Mouse (Mus musculus): ENCODE data around the gene Plppr2. TPM values are rescaled to one million over a fixed set of nuclear protein-coding genes. Genes with fewer than 3 reads are reported as not detected.

Gene Plppr2
- polyA plus RNA-seq, 1 experiment from 2014 or later: 8.5 TPM

GRCm38 (mm10) chr9:21950322-21950721 lies 13.5 kb downstream of the Plppr2 start:
- no peak for ATAC-seq (ENCODE audit: insufficient number of reproducible peaks, insufficient read depth, low FRiP score, low read depth)
- Histone ChIP-seq H3K9me3 (ENCODE audit: control insufficient read depth, low read depth, low read length) (no peaks in the 10 kb centered on the region), H3K9ac (replicated peaks; ENCODE audit: low read depth, low read length) (no peak overlapping the region), H3K27ac (ENCODE audit: low read length) (no peak overlapping the region), H3K36me3 (ENCODE audit: control insufficient read depth, insufficient read depth, low read length) (no peaks in the 10 kb centered on the region), H3K4me1 (ENCODE audit: control insufficient read depth, insufficient read depth, low read length) (no peaks in the 10 kb centered on the region; the same call in 1 of the 2 replicates), H3K4me2 (replicated peaks; ENCODE audit: low read depth, low read length) (no peak overlapping the region), H3K27me3 (ENCODE audit: control insufficient read depth, insufficient read depth, low read length) (no peaks in the 10 kb centered on the region), H3K4me3 (ENCODE audit: low read depth, low read length) (no peak overlapping the region)
- 11% methylated on average over 11 of the region's 11 CpGs for WGBS

GRCm38 (mm10) chr9:21951977-21952376 lies 15.1 kb downstream of the Plppr2 start:
- Histone ChIP-seq H3K27me3 (ENCODE audit: control insufficient read depth, insufficient read depth, low read length) (no peaks in the 10 kb centered on the region), H3K9ac (replicated peaks; ENCODE audit: low read depth, low read length) (no peak overlapping the region), H3K4me3 (ENCODE audit: low read depth, low read length) (no peak overlapping the region), H3K4me1 (ENCODE audit: control insufficient read depth, insufficient read depth, low read length) (no peaks in the 10 kb centered on the region; the same call in 1 of the 2 replicates), H3K36me3 (ENCODE audit: control insufficient read depth, insufficient read depth, low read length) (no peaks in the 10 kb centered on the region), H3K27ac (ENCODE audit: low read length) (no peak overlapping the region), H3K9me3 (ENCODE audit: control insufficient read depth, low read depth, low read length) (no peaks in the 10 kb centered on the region), H3K4me2 (replicated peaks; ENCODE audit: low read depth, low read length) (no peak overlapping the region)
- ATAC-seq (ENCODE audit: insufficient number of reproducible peaks, insufficient read depth, low FRiP score, low read depth): no peak
- 72% methylated on average over 3 of the region's 3 CpGs for WGBS

DNA sequence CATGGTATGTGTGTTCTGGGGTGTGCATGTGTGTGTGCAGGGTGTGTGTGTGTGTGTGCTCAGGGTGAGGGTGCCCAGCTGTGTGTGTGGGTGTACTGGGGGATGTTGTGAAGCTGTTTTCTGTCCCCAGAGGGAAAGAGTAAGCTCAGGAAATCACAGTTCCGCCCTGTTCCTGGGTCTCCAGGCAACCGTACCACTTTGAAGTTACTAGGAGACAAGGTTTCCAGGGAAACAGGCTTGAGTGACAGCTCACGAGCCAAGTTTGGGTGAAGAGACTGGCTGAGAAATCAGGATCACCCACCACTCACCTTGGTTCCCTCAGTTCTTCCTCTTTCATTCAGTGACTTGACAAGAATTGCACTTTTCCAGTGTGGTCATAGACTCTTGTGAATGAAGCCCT lies 16.8 kb downstream of the Plppr2 start:
- Histone ChIP-seq H3K4me3 (ENCODE audit: low read depth, low read length) (no peak overlapping the region), H3K4me2 (replicated peaks; ENCODE audit: low read depth, low read length) (no peak overlapping the region), H3K4me1 (ENCODE audit: control insufficient read depth, insufficient read depth, low read length) (no peaks in the 10 kb centered on the region), H3K9ac (replicated peaks; ENCODE audit: low read depth, low read length) (no peak overlapping the region), H3K27ac (ENCODE audit: low read length) (no peak overlapping the region), H3K9me3 (ENCODE audit: control insufficient read depth, low read depth, low read length) (no peaks in the 10 kb centered on the region), H3K27me3 (ENCODE audit: control insufficient read depth, insufficient read depth, low read length) (no peaks in the 10 kb centered on the region), H3K36me3 (ENCODE audit: control insufficient read depth, insufficient read depth, low read length) (no peaks in the 10 kb centered on the region)
- no peak for ATAC-seq (ENCODE audit: insufficient number of reproducible peaks, insufficient read depth, low FRiP score, low read depth)
- WGBS: 14% methylated on average over 3 of the region's 3 CpGs

DNA sequence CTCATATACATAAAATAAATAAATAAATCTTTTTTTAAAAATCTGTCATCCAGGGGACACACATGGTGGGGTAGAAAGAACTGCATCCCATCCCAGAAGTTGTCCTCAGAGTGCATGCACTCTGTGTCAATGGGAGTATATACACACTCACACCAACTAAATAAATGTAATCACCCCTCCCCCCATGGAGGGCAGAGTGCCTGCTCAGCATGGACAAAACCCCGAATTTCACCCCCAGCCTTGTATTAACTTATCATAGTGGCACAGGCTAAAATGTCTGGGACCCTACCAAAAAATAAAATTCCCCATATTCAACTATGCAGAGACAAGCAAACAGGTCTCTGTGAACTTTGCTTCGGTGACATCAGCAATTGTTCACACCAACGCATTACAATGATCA lies 17.8 kb downstream of the Plppr2 start:
- WGBS: 73% methylated on average over 3 of the region's 3 CpGs
- no peak for ATAC-seq (ENCODE audit: insufficient number of reproducible peaks, insufficient read depth, low FRiP score, low read depth)
- Histone ChIP-seq H3K27me3 (ENCODE audit: control insufficient read depth, insufficient read depth, low read length) (no peaks in the 10 kb centered on the region), H3K4me2 (replicated peaks; ENCODE audit: low read depth, low read length) (0 out of 2 replicates have a peak overlapping the region, but pooled peaks have one; percentile 59), H3K27ac (ENCODE audit: low read length) (no peak overlapping the region), H3K36me3 (ENCODE audit: control insufficient read depth, insufficient read depth, low read length) (no peaks in the 10 kb centered on the region), H3K4me1 (ENCODE audit: control insufficient read depth, insufficient read depth, low read length) (no peaks in the 10 kb centered on the region), H3K4me3 (ENCODE audit: low read depth, low read length) (no peak overlapping the region), H3K9ac (replicated peaks; ENCODE audit: low read depth, low read length) (no peak overlapping the region), H3K9me3 (ENCODE audit: control insufficient read depth, low read depth, low read length) (no peaks in the 10 kb centered on the region)

DNA sequence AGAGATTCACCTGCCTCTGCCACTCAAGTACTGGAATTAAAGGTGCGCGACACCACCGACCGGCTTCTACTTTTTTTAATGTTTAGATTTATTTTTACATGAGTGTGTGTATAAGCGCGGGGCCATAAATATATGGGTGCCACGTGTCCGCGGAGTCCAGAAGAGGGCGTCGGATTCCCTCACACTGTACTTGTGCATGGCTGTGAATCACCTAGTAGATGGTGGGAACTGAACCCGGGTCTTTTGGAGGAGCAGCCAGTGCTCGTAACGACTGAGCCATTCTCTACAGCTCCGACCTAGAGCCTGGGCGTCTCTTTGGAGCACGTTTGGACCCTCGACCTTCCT lies 18.4 kb downstream of the Plppr2 start:
- Histone ChIP-seq H3K4me2 (replicated peaks; ENCODE audit: low read depth, low read length) (peak overlapping the region; percentile 59), H3K27me3 (ENCODE audit: control insufficient read depth, insufficient read depth, low read length) (peaks cover under 1% of the 10 kb centered on the region; the same call in 1 of the 2 replicates), H3K36me3 (ENCODE audit: control insufficient read depth, insufficient read depth, low read length) (no peaks in the 10 kb centered on the region), H3K4me3 (ENCODE audit: low read depth, low read length) (peak overlapping the region; percentile 66), H3K4me1 (ENCODE audit: control insufficient read depth, insufficient read depth, low read length) (no peaks in the 10 kb centered on the region), H3K9me3 (ENCODE audit: control insufficient read depth, low read depth, low read length) (no peaks in the 10 kb centered on the region), H3K27ac (ENCODE audit: low read length) (peak overlapping the region; percentile 87; the same call in 1 of the 2 replicates), H3K9ac (replicated peaks; ENCODE audit: low read depth, low read length) (peak overlapping the region; percentile 57)
- ATAC-seq (ENCODE audit: insufficient number of reproducible peaks, insufficient read depth, low FRiP score, low read depth): peak; percentile 73
- WGBS: 2% methylated on average over 18 of the region's 18 CpGs

- peak within 1 kb of the TSS; percentile 57 for H3K9ac ChIP-seq (replicated peaks; ENCODE audit: low read depth, low read length)
- peak; percentile 97 for ATAC-seq (ENCODE audit: insufficient number of reproducible peaks, insufficient read depth, low FRiP score, low read depth)
- peak within 1 kb of the TSS; percentile 59 for H3K4me2 ChIP-seq (replicated peaks; ENCODE audit: low read depth, low read length)
- H3K27ac ChIP-seq (ENCODE audit: low read length): peak within 1 kb of the TSS; percentile 87
- peak within 1 kb of the TSS; percentile 66 for H3K4me3 ChIP-seq (ENCODE audit: low read depth, low read length)
- H3K4me1 ChIP-seq (ENCODE audit: control insufficient read depth, insufficient read depth, low read length): no peaks in the 10 kb centered on the region; the same call in 1 of the 2 replicates
- no peaks in the 10 kb centered on the region for H3K9me3 ChIP-seq (ENCODE audit: control insufficient read depth, low read depth, low read length)
- under 1% methylated on average over 54 of the region's 54 CpGs for WGBS
- peaks cover 6% of the 10 kb centered on the region for H3K27me3 ChIP-seq (ENCODE audit: control insufficient read depth, insufficient read depth, low read length)
- no peaks in the 10 kb centered on the region for H3K36me3 ChIP-seq (ENCODE audit: control insufficient read depth, insufficient read depth, low read length)
Measured at GRCm38 (mm10) chr9:21955570-21956281, 18.9 kb downstream of the Plppr2 start, which contains the start of gene Swsap1. Gene Swsap1 (plus strand): TSS chr9:21955755.

DNA sequence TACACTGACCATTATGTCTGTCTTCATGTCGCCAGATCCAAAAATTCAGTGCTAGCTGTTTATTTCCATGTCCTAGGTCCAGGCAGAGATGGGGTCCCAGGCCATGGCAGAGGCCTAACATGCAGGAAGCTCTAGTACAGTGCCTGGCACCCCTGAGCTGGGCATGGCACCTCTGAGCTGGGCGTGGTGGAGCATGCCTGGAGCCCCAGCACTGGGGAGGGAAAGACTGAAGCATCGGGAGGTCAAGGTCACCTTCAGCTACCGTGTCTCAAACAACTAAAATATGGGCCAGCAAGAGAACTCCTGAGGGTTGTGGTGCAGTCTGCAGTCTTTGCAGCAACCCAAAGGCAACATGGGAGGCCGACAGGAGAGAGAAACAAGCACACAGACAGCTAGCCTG lies 21.5 kb downstream of the Plppr2 start:
- Histone ChIP-seq H3K27me3 (ENCODE audit: control insufficient read depth, insufficient read depth, low read length) (peaks cover 14% of the 10 kb centered on the region), H3K4me3 (ENCODE audit: low read depth, low read length) (no peak overlapping the region), H3K9ac (replicated peaks; ENCODE audit: low read depth, low read length) (no peak overlapping the region), H3K4me1 (ENCODE audit: control insufficient read depth, insufficient read depth, low read length) (peaks cover 16% of the 10 kb centered on the region; the same call in 1 of the 2 replicates), H3K4me2 (replicated peaks; ENCODE audit: low read depth, low read length) (no peak overlapping the region), H3K9me3 (ENCODE audit: control insufficient read depth, low read depth, low read length) (no peaks in the 10 kb centered on the region), H3K36me3 (ENCODE audit: control insufficient read depth, insufficient read depth, low read length) (no peaks in the 10 kb centered on the region), H3K27ac (ENCODE audit: low read length) (no peak overlapping the region)
- 72% methylated on average over 5 of the region's 5 CpGs for WGBS
- no peak for ATAC-seq (ENCODE audit: insufficient number of reproducible peaks, insufficient read depth, low FRiP score, low read depth)

DNA sequence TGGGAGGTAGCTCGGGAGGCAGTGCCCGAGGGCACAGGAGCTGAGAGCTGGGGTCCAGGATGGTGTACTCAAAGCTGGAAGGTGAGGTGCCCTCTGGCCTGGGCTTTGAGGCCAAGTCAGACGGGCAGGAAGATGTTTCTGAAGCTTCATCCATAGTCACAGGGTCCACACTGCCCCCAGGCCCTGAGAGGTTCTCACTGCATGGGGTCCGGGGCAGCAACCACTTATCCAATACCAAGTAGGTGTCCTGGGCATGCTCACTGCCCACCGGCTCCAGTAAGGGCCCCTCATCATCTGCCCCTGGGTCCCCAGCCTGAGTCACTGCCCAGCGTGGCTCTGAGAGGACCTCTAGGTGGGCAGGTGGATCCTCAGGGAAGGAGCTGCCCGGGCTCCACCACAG lies 22.4 kb downstream of the Plppr2 start:
- H3K4me2 ChIP-seq (replicated peaks; ENCODE audit: low read depth, low read length): no peak overlapping the region
- H3K27ac ChIP-seq (ENCODE audit: low read length): no peak overlapping the region
- no peaks in the 10 kb centered on the region for H3K36me3 ChIP-seq (ENCODE audit: control insufficient read depth, insufficient read depth, low read length)
- no peaks in the 10 kb centered on the region for H3K9me3 ChIP-seq (ENCODE audit: control insufficient read depth, low read depth, low read length)
- H3K4me3 ChIP-seq (ENCODE audit: low read depth, low read length): no peak overlapping the region
- peaks cover 16% of the 10 kb centered on the region; the same call in 1 of the 2 replicates for H3K4me1 ChIP-seq (ENCODE audit: control insufficient read depth, insufficient read depth, low read length)
- peaks cover 14% of the 10 kb centered on the region for H3K27me3 ChIP-seq (ENCODE audit: control insufficient read depth, insufficient read depth, low read length)
- no peak overlapping the region for H3K9ac ChIP-seq (replicated peaks; ENCODE audit: low read depth, low read length)
- no peak for ATAC-seq (ENCODE audit: insufficient number of reproducible peaks, insufficient read depth, low FRiP score, low read depth)
- WGBS: 87% methylated on average over 7 of the region's 7 CpGs

Data from stomach, embryonic 14.5 days (tissue).